Mouse (Mus musculus): ENCODE results near the gene Hfe.

GRCm38 (mm10) chr13:23757921-23758320 lies 47.3 kb upstream of the Hfe start:
- TF ChIP-seq CTCF (IDR thresholded peaks at IDR 0.05; ENCODE audit: borderline replicate concordance, control insufficient read depth, extremely low read depth, insufficient read depth, low read length, poor library complexity) (no peak), POLR2A (IDR thresholded peaks at IDR 0.05; ENCODE audit: control insufficient read depth, extremely low read depth, insufficient read depth, low read length, poor library complexity) (no peak)

All from thymus, adult 2 months (tissue).